Mouse (Mus musculus): ENCODE measurements around the gene Tanc2.

Gene Tanc2

GRCm38 (mm10) chr11:105952911-105953386, 363.2 kb downstream of the Tanc2 start, which contains the start of gene Cyb561:
Cyb561 (minus strand) TSS chr11:105953336.
- DNase-seq (ENCODE audit: low read depth, low spot score) = no peak

GRCm38 (mm10) chr11:105953402-105953801, 363.6 kb downstream of the Tanc2 start:
- DNase-seq (ENCODE audit: low read depth, low spot score) = no peak

GRCm38 (mm10) chr11:105955815-105956430, 366.1 kb downstream of the Tanc2 start:
- no peak for DNase-seq (ENCODE audit: low read depth, low spot score)

- no peak for DNase-seq (ENCODE audit: low read depth, low spot score)
Observed at GRCm38 (mm10) chr11:105957501-105957900, 367.7 kb downstream of the Tanc2 start.

GRCm38 (mm10) chr11:105958566-105958965, 368.8 kb downstream of the Tanc2 start:
- DNase-seq (ENCODE audit: low read depth, low spot score) = no peak

GRCm38 (mm10) chr11:105959355-105959754, 369.6 kb downstream of the Tanc2 start:
- DNase-seq (ENCODE audit: low read depth, low spot score) = peak; percentile 80

- DNase-seq (ENCODE audit: low read depth, low spot score) = no peak
Observed at GRCm38 (mm10) chr11:105964691-105965090, 374.9 kb downstream of the Tanc2 start.

GRCm38 (mm10) chr11:105966288-105966687, 376.5 kb downstream of the Tanc2 start:
- no peak for DNase-seq (ENCODE audit: low read depth, low spot score)

- no peak for DNase-seq (ENCODE audit: low read depth, low spot score)
Observed at GRCm38 (mm10) chr11:105967741-105968574, 378.2 kb downstream of the Tanc2 start, which contains the start of gene Ace. Ace (plus strand) TSS chr11:105967945.

GRCm38 (mm10) chr11:105968948-105969347, 379.2 kb downstream of the Tanc2 start:
- DNase-seq (ENCODE audit: low read depth, low spot score) = no peak

GRCm38 (mm10) chr11:105969516-105969915, 379.7 kb downstream of the Tanc2 start:
- peak; percentile 55 for DNase-seq (ENCODE audit: low read depth, low spot score)

GRCm38 (mm10) chr11:105974593-105974992, 384.8 kb downstream of the Tanc2 start:
- DNase-seq (ENCODE audit: low read depth, low spot score) = peak; percentile 75

- DNase-seq (ENCODE audit: low read depth, low spot score) = peak; percentile 84
Observed at GRCm38 (mm10) chr11:105975050-105975449, 385.3 kb downstream of the Tanc2 start.

GRCm38 (mm10) chr11:105975636-105976035, 385.9 kb downstream of the Tanc2 start:
- DNase-seq (ENCODE audit: low read depth, low spot score) = no peak

- DNase-seq (ENCODE audit: low read depth, low spot score) = peak; percentile 85
Observed at GRCm38 (mm10) chr11:105978232-105978631, 388.4 kb downstream of the Tanc2 start.

GRCm38 (mm10) chr11:105978634-105979033, 388.8 kb downstream of the Tanc2 start:
- no peak for DNase-seq (ENCODE audit: low read depth, low spot score)
